ENCODE assay signal across 9 mouse cellular contexts in genomic region chr2:38711421-38711861, GRCm38 (mm10). TPM values are rescaled to one million over a fixed set of nuclear protein-coding genes. Genes with fewer than 3 reads are reported as not detected.
DNase-seq lines count a peak whose midpoint lies in the region; ATAC-seq and TF ChIP-seq lines count a peak whose summit lies in the region.
"Had no signal": no experiment of that assay in that cellular context is flagged by ENCODE, and none has a peak within 500 bp of the region (broad histone marks: within the 10 kb centered on the region; RNA-seq: fewer than 3 reads in every experiment).

No protein-coding gene starts in this region.

- H3K4me2 ChIP-seq in embryonic facial prominence, embryonic 15.5 days (replicated peaks): peak overlapping the region; percentile 57
- H3K4me2 ChIP-seq in kidney, embryonic 14.5 days (replicated peaks; ENCODE audit: low read depth, low read length): peak overlapping the region; percentile 46

- intact Hi-C loops in left cerebral cortex, postnatal 25 days (cut with DNase I): no loop called here

- 2% methylated on average over 40 of the region's 40 CpGs for WGBS in kidney, adult 2 months
- under 1% methylated on average over 40 of the region's 40 CpGs for WGBS in embryonic facial prominence, embryonic 15.5 days
- 2% methylated on average over 36 of the region's 40 CpGs for WGBS in kidney, embryonic 14.5 days

- no peak for ATAC-seq in embryonic facial prominence, embryonic 15.5 days (ENCODE audit: insufficient number of reproducible peaks, low FRiP score, low TSS enrichment, low read depth)
- ATAC-seq in kidney, embryonic 14.5 days (ENCODE audit: low FRiP score, low TSS enrichment): no peak

- no peaks in the 10 kb centered on the region for H3K9me3 ChIP-seq in embryonic facial prominence, embryonic 15.5 days (replicated peaks)
- no peaks in the 10 kb centered on the region for H3K9me3 ChIP-seq in kidney, embryonic 14.5 days (ENCODE audit: control insufficient read depth, low read length)

- H3K27me3 ChIP-seq in kidney, adult 2 months (replicated peaks; ENCODE audit: control insufficient read depth, insufficient read depth, low read length): peaks cover 11% of the 10 kb centered on the region
- H3K27me3 ChIP-seq in embryonic facial prominence, embryonic 15.5 days: peaks cover 83% of the 10 kb centered on the region
- H3K27me3 ChIP-seq in kidney, embryonic 14.5 days (ENCODE audit: control insufficient read depth, insufficient read depth, low read length): peaks cover 73% of the 10 kb centered on the region

- H3K27ac ChIP-seq in kidney, adult 2 months (ENCODE audit: insufficient read depth, low read depth, low read length): no peak overlapping the region
- no peak overlapping the region for H3K27ac ChIP-seq in embryonic facial prominence, embryonic 15.5 days (replicated peaks)
- no peak overlapping the region for H3K27ac ChIP-seq in kidney, embryonic 14.5 days (ENCODE audit: low read depth, low read length)

- TF ChIP-seq POLR2A in kidney, adult 2 months (IDR thresholded peaks at IDR 0.05; ENCODE audit: low read depth, low read length): no peak

- H3K4me1 ChIP-seq in kidney, adult 2 months (ENCODE audit: control insufficient read depth, insufficient read depth, low read length): 0 out of 2 replicates have a peak, but pooled peaks cover 3% of the 10 kb centered on the region
- peaks cover 25% of the 10 kb centered on the region for H3K4me1 ChIP-seq in embryonic facial prominence, embryonic 15.5 days
- H3K4me1 ChIP-seq in kidney, embryonic 14.5 days (ENCODE audit: control insufficient read depth, insufficient read depth, low read length): peaks cover 18% of the 10 kb centered on the region; the same call in 1 of the 2 replicates

- H3K36me3 ChIP-seq in kidney, adult 2 months (ENCODE audit: control insufficient read depth, insufficient read depth, low read length): no peaks in the 10 kb centered on the region
- H3K36me3 ChIP-seq in embryonic facial prominence, embryonic 15.5 days: no peaks in the 10 kb centered on the region
- no peaks in the 10 kb centered on the region for H3K36me3 ChIP-seq in kidney, embryonic 14.5 days (ENCODE audit: control insufficient read depth, insufficient read depth, low read length)

- peak overlapping the region; percentile 10; the same call in 1 of the 2 replicates for H3K4me3 ChIP-seq in kidney, adult 2 months (ENCODE audit: insufficient read depth, low read depth, low read length)
- peak overlapping the region; percentile 37 for H3K4me3 ChIP-seq in embryonic facial prominence, embryonic 15.5 days (replicated peaks)
- peak overlapping the region; percentile 33 for H3K4me3 ChIP-seq in kidney, embryonic 14.5 days (ENCODE audit: low read length)

- DNase-seq in kidney, adult 2 months: peak; percentile 9
- DNase-seq in kidney, postnatal 36 days: no peak
- peak; percentile 67 for DNase-seq in neural tube, embryonic 10.5 days (ENCODE audit: extremely low spot score, low spot score)
- no peak for DNase-seq in urinary bladder, postnatal 14 days (ENCODE audit: low spot score)
- no peak for DNase-seq in left cerebral cortex, postnatal 25 days (ENCODE audit: low spot score in 2 of 2)
- DNase-seq in lung, adult 18-20 months: no peak

- no peak for TF ChIP-seq CTCF in kidney, adult 2 months (conservative IDR thresholded peaks at IDR 0.05; ENCODE audit: insufficient read depth, insufficient read length, low read depth, low read length)

- H3K9ac ChIP-seq in embryonic facial prominence, embryonic 15.5 days: no peak overlapping the region
- no peak overlapping the region for H3K9ac ChIP-seq in kidney, embryonic 14.5 days (ENCODE audit: low read depth, low read length)

RNA-seq across cellular contexts. Expression of gene Nr5a1, which starts 2.9 kb away (rescaled TPM):
- polyA plus RNA-seq in kidney, adult 2 months (2012; rRNA removed): 0.03 and 1.6 TPM in 2 replicates
- polyA plus RNA-seq in embryonic facial prominence, embryonic 15.5 days (2015; fragmentation: Nextera tagmentation; extraction: Ambion mirVana): 0.05 and 0.09 TPM in 2 replicates
- 0.13 and 0.23 TPM in 2 replicates for polyA plus RNA-seq in kidney, embryonic 14.5 days (2014; fragmentation: Nextera tagmentation; extraction: Ambion mirVana)
- total RNA-seq in left cerebral cortex, postnatal 25 days (2021): not detected
- total RNA-seq: MEL had no signal

Comparison
In these comparisons a context has a peak if more than half of its experiments do, and no peak if none do; other contexts are left out.
1. DNase-seq: peak in kidney, adult 2 months (single experiment) and neural tube, embryonic 10.5 days (single experiment); none in kidney, postnatal 36 days (0 of 2), urinary bladder, postnatal 14 days (single experiment), left cerebral cortex, postnatal 25 days (0 of 2) and lung, adult 18-20 months (0 of 2).
2. Peak in every context shown above with its lines, with median percentiles within 50 percentile points of each other: H3K4me3 ChIP-seq.